Mouse (Mus musculus): ENCODE measurements at regions not wholly inside any gene's neighbourhood (a gene's known extent, or its start where the extent isn't known, plus 50 kb on each side); places are given as distances from the start of the nearest gene placed in this dataset.
"Not testable (repeated sequence)": the region's sequence is repeated elsewhere in the genome, so short reads cannot be mapped to it uniquely, and the experiment has no call there.

DNA sequence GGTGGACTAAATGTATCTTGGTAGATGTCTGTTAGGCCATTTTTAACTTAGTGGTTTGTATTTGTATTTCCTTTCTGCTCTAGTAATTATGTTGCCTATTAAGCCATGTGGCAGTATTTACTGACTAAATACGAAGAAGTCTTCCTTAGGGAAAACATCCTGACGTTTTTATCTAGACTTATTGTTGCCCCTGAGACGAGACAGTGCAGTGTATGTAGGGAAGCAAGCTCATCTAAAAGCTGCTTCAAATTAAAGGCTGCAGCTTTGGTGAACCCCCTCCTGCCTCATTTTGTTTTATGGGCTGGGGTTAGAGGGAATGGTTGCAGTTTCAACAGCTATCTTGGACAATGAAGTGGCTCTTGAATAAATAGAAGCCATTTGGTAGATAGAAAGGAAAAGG, 54.6 kb upstream of the C1galt1 start:
- DNase-seq (ENCODE audit: low read depth, low spot score), result no peak

DNA sequence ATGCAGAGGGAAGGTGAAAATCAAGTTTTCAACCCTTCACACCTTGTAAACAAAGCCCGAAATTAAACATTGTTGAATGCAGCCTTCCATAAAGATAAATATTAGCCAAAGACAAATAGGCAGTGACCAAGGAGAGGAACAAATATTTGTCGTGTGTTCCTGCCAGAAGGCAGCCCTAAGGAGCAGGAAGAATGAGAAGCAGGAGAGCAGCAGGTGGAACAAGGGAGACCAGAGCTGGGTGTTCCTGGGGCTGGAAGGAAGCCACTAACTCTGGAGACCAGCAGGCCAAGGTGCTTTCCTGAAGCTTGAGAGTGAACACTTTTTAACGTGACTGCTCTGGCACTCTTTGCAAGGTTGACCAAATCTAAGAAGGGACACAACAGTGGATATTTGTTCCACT, 55.6 kb upstream of the C1galt1 start:
- no peak for DNase-seq (ENCODE audit: low read depth, low spot score)

DNA sequence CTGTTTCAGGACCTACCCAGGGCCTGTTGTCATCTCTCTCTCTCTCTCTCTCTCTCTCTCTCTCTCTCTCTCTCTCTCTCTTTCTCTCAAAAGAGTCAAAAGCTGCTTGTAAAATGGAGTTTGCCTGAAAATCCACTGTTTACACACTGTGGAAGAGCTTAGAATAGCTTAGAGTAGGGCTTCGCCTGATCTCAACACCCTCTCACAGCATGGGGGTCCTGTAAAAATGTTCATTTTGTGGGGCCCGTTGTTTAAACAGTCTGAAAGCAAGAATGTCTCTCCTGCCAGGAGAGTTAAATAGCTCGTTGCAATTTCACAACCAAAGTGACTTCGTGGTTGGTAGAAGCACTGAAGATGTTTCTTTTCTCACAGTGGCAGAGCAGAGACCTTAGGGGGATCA, 59.2 kb upstream of the C1galt1 start:
- peak; percentile 28 for DNase-seq (ENCODE audit: low read depth, low spot score)

DNA sequence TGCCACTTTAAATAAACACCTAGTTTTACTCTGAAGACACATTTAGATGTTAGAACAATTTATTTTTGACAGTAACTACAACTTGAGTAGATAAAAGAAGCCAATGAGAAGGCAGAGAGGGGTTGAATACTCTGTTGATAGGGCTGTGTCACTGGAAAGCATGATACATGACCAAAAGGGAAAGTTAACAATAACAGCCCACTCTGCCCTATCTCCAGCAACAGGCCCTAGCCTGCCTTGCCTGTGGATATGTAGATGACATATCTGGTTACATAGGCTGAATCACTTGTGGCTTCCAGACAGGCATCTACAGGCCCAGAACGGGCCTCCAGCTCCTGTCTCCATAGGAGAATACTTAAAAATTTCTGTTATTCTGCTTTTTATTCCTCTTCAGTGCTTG, 61.6 kb upstream of the C1galt1 start:
- DNase-seq (ENCODE audit: low read depth, low spot score), result no peak

DNA sequence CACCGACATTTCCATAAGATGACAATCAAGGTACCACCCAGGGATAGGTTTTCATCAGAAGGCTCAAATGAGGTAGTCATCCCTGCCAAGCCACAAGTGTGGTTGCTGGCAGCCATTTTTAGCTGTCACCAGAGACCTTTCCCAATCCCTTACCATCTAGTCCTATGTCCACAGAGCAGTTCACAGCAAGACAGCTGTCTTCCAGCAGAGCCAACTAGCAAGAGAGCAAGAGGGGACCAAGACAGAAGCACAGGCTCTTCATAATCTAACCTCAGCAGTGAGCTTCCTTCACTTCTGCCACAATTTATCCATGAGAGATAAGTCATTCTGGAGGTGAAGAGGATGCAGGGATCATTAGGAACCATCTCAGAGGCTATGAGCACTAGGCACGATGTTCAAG, 64.7 kb upstream of the C1galt1 start:
- no peak for DNase-seq (ENCODE audit: low read depth, low spot score)

DNA sequence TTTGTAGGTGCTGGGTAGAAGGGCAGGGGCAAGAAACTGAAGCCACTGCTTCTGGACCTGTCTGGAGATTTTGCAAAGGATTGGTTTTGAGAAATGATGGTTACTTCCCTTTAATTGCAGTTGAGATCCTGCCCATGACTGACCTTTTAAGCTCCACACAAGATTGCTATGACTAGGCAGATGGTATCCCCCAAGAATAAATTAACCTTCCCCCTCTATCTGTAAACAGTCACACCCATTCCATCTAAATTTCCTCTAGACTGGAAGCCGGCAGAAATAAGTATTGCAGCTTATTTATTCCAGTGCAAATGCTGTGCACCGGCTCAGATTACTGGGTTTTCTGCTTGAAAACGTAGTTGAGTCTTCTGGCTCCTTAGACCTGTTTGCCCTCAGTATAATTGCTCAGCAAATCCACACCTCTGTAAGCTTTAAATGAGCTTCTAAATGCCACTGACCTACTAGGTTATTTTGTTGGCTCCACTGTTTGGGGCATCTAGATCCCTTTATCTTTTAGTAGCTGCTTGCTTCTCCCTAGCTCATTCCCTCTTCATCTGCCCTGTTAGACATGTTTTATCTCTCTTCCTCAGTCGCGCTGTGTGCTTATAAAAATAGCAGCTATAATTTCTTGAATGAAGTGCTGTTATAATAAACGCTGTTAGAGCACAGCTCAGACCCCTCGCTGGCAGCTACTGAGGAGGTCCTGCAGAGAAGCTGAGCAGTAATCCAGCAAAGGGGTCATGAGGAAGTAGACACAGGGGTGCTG, 65.8 kb upstream of the C1galt1 start:
- DNase-seq (ENCODE audit: low read depth, low spot score), result no peak

DNA sequence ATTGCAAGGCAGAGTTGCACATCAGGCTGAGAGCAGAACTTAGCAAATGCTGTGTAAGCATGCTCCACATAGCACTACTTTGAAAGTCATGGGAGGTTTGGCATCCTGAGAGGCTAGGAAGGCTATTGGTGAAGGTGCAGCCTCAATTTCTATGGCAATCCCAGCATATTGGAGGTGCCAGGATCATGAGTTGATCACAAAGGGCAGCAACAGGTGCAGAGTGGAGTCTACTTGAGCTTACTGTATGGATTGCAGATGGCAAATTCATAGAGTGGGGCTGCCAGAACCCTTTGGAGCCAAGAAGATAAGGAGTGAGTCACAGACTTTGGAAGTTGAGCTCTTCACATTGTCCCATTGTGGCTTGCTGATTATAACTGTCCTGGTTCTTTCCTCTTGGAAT, 75.4 kb upstream of the Asns start:
- DNase-seq (ENCODE audit: low read depth, low spot score), result no peak

DNA sequence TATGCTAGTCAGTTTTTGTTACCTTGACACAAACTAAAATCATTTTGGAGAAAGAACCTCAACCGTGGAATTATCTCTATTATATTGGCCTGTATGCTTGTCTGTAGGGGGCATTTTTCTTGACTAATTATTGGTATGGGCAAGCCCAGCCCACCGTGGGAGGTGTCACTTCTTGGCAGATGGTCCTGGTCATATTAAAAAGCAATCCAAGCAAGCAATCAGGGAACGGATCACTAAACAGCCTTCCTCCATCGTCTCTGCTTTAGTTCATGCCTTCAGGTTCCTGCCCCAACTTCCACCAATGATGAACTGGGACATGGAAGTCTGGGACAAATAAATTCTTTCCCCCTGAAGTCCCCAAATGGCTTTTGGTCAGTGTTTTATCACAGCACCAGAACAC, 74.6 kb upstream of the Asns start:
- no peak for DNase-seq (ENCODE audit: low read depth, low spot score)

DNA sequence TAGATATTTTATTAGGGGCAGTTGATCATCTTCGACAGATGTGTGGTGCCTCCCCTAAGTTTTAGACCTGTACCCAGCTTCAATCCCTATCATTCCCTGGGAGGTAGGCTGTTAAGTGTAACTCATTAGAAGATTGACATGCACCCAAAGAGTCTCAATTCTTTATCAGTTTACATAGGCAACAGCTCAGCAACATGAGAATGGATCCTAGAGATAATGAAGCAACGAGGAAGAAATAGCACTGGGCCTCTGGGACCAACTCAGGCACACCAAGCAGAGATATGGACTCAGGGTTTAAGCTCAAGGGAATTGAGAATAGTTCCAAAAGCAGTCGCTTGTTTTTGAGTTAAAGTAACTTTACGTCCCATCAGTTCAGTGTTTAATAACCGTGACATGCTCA, 66.3 kb upstream of the Asns start:
- DNase-seq (ENCODE audit: low read depth, low spot score), result no peak

DNA sequence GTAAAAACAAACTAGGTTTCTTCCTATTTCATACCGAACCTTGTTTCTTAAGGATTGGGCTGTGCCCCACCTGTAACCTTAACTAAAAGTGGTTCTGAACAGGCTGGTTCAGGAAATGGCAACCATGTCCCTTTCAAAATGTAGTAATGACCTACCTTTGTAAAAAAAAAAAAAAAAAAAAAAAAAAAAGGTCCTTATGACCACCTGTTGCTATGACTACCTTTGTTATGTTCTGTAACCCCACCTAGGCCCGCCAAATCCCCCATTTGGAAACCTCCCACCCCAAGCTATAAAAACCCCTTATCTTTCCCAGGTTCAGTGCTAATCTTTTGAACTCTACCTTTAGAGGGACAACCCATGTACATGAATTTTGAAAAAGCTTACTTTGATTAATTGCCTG, 60.8 kb upstream of the Asns start:
- no peak for DNase-seq (ENCODE audit: low read depth, low spot score)

DNA sequence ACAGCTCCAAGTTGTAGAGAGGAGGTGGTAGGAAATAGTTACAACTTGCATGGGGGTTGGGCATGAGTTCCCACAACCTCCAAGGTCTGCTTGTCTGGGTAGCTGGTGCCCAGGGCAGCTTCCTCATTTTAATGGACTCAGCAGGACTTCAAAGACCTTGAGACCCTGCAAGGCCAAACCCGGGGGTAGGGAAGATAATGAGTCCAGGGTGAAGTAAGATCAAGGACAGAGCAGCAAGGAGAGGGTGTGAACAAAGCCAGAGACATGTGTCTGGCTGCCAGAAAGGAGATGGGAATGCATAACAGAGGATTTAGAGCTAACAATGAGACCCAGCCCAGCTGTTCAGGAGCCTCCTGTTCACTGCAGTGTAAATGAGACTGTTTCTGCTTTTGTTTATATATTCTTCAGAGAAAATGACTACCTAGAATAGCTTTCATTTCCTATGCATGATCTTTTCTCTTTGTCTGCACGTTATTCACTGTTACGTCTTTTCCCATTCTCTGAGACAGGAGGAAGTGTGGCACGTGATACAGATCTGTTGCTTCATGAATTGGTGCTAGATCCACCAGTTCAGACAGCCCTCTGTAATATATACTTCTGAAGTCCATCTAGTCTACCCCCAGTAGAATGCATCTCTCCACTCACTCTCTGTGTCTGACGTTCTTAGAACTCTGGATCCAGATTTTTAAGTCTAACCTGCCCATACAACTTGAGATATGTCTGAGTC, 60.0 kb upstream of the Asns start:
- DNase-seq (ENCODE audit: low read depth, low spot score), result no peak

DNA sequence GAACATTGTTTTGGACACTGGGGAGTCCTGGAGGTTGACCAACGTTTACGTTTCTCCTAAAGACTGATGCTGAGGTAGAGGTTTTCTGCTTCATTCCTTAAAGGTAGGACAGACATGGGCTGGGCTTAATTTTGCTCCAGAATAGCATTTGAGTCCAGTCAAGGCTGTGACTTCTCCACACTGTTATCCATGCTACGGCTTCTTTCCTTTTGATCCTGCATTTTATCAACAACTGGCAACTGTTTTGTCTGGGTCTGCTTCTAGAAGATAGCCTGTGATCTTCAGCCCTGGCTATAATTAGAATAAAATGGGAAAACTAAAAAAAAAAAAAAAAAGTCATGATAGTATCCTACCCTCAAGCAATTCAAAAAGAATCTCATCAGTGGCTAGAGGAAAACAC, 55.5 kb upstream of the Asns start:
- no peak for DNase-seq (ENCODE audit: low read depth, low spot score)

DNA sequence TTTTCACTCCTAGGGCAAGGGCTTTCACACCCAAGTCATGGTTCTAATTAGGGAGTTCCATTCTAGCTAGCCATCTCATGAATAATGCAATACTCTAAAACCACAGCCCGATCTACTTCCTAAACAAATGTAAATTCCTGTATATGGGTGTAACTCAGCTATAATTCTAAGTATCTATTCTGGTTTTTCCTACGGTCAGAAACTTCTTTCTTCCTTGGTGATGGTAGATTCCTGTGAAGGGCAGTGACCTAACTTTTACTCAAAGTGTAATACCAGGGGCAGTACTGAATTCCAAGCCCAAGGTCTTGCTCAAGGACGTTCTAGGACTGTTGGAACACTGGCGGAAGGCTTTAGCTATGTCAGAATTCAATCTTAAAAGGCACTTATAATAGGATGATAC, 51.2 kb upstream of the Asns start:
- DNase-seq (ENCODE audit: low read depth, low spot score), result not testable (repeated sequence)

Data from forelimb bud, embryonic 11.5 days (tissue).